Mouse (Mus musculus): ENCODE results near the gene Ism1. TPM values are rescaled to one million over a fixed set of nuclear protein-coding genes. Genes with fewer than 3 reads are reported as not detected.
A peak's percentile ranks its signal among the peaks of the same experiment; 100 is the strongest.

The Ism1 gene
- total and polyA plus RNA-seq, 3 experiments = not detected

DNA sequence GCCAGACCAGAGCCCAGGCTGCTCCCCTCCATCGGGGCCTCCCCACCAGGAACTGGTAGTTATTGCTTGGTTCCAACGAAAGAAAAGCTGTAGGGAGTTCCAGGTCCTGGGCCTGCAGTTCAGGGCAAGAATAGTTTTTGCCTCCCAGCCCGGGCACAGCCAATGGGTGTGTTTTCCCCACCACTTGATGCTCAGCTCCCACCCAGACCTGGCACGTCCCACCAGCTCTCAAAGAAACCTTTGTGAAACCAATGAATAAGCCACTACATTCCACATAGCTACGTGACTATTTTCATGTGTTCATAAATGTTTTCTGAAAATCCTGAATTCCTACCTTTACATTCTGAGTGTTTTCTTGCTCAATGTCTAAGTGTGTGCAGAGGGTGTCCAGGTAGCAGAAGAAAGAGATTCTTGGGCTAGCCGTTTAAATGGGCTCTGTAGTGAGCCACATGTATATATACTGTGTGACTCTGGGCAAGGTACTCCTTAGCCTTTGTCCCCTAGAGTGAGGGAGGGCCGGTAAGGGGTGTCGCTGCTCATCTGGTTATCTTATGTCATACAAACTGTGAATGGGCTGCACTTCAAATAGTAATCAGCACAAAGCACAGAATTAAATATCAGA, 97.1 kb downstream of the Ism1 start:
- no peak for DNase-seq (ENCODE audit: extremely low read depth)
- dilution Hi-C loops (cut with MboI; ENCODE audit: extremely low pct_ligation_motif_present, extremely low pct_unique_long_range_greater_than_20kb, low sequenced_read_pairs) (no loop called here), in situ Hi-C loops (cut with MboI; ENCODE audit: low pct_ligation_motif_present, low pct_unique_long_range_greater_than_20kb, low sequenced_read_pairs) (no loop called here)
- Histone ChIP-seq H3K9me3 (replicated peaks; ENCODE audit: low read length) (no peaks in the 10 kb centered on the region), H3K4me1 (ENCODE audit: control insufficient read depth in 1 of 2, insufficient read depth in 2 of 2) (peaks cover 0 to 6% of the 10 kb centered on the region in 2 experiments; a peak in 2 of 4 replicates), H3K27me3 (replicated peaks) (no peaks in the 10 kb centered on the region), H3K79me2 (replicated peaks; ENCODE audit: control insufficient read depth, extremely low read depth, insufficient read depth, poor library complexity, severe bottlenecking) (no peaks in the 10 kb centered on the region), H3K9ac (ENCODE audit: insufficient read depth, low read depth) (no peak overlapping the region), H3K27ac (ENCODE audit: insufficient read depth, low read depth) (no peak overlapping the region), H3K4me2 (ENCODE audit: insufficient read depth, low read depth, poor library complexity, severe bottlenecking) (no peak overlapping the region), H3K36me3 (replicated peaks in 1 of 2; ENCODE audit: control insufficient read depth in 1 of 2, insufficient read depth in 1 of 2, low read length in 1 of 2) (no peaks in the 10 kb centered on the region), H3K4me3 (replicated peaks in 1 of 3; ENCODE audit: low read depth in 2 of 3, low read length in 2 of 3, poor library complexity in 1 of 3) (no peak overlapping the region)
- TF ChIP-seq CHD1 (IDR thresholded peaks at IDR 0.05; ENCODE audit: low read depth, low read length) (no peak), NELFE (IDR thresholded peaks at IDR 0.05; ENCODE audit: low read depth, low read length) (no peak)

DNA sequence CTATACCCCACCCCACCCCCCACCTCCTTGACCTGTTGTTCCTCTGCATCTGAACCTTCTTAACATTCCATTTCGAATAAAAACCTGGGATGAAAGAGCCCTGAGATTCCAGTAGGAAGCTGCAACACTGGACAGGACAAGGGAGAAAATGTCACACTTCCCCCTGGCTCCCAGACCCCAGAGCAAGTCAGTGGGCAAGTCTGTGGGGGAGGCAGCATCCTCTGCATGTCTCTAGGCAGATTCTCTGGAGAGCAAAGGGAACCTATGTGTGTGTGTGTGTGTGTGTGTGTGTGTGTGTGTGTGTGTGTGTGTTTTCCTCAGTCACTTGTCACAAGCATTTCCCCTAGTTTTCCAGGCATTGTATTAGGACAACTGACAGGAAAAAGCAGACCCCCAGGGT, 98.7 kb downstream of the Ism1 start:
- in situ Hi-C loops (cut with MboI; ENCODE audit: low pct_ligation_motif_present, low pct_unique_long_range_greater_than_20kb, low sequenced_read_pairs) = no loop called here
- Histone ChIP-seq H3K36me3 (replicated peaks in 1 of 2; ENCODE audit: control insufficient read depth in 1 of 2, insufficient read depth in 1 of 2, low read length in 1 of 2) (no peaks in the 10 kb centered on the region), H3K27me3 (replicated peaks) (no peaks in the 10 kb centered on the region), H3K4me1 (ENCODE audit: control insufficient read depth in 1 of 2, insufficient read depth in 2 of 2) (peaks cover 0 to 6% of the 10 kb centered on the region in 2 experiments; a peak in 2 of 4 replicates), H3K9ac (ENCODE audit: insufficient read depth, low read depth) (no peak overlapping the region), H3K4me3 (replicated peaks in 1 of 3; ENCODE audit: low read depth in 2 of 3, low read length in 2 of 3, poor library complexity in 1 of 3) (no peak overlapping the region), H3K79me2 (replicated peaks; ENCODE audit: control insufficient read depth, extremely low read depth, insufficient read depth, poor library complexity, severe bottlenecking) (no peaks in the 10 kb centered on the region), H3K9me3 (replicated peaks; ENCODE audit: low read length) (no peaks in the 10 kb centered on the region), H3K4me2 (ENCODE audit: insufficient read depth, low read depth, poor library complexity, severe bottlenecking) (no peak overlapping the region), H3K27ac (ENCODE audit: insufficient read depth, low read depth) (no peak overlapping the region)
- dilution Hi-C loops (cut with MboI; ENCODE audit: extremely low pct_ligation_motif_present, extremely low pct_unique_long_range_greater_than_20kb, low sequenced_read_pairs) = no loop called here
- no peak for DNase-seq (ENCODE audit: extremely low read depth)
- TF ChIP-seq MAZ (IDR thresholded peaks at IDR 0.05; ENCODE audit: low read depth, low read length) (no peak), ZC3H11A (IDR thresholded peaks at IDR 0.05; ENCODE audit: low read depth, low read length) (no peak), MAFK (IDR thresholded peaks at IDR 0.05; ENCODE audit: insufficient replicate concordance, low read length) (no peak), NELFE (IDR thresholded peaks at IDR 0.05; ENCODE audit: low read depth, low read length) (no peak), GABPA (IDR thresholded peaks at IDR 0.05; ENCODE audit: insufficient replicate concordance, low read depth, low read length) (no peak), USF1 (IDR thresholded peaks at IDR 0.05; ENCODE audit: low read depth, low read length) (no peak), ELF1 (IDR thresholded peaks at IDR 0.05; ENCODE audit: low read depth, low read length) (no peak), MXI1 (IDR thresholded peaks at IDR 0.05; ENCODE audit: low read depth, low read length) (no peak), E2F4 (IDR thresholded peaks at IDR 0.05; ENCODE audit: insufficient replicate concordance, low read depth, low read length) (no peak), TCF12 (IDR thresholded peaks at IDR 0.05; ENCODE audit: low read depth, low read length) (no peak), KAT2A (IDR thresholded peaks at IDR 0.05; ENCODE audit: insufficient replicate concordance, low read length) (no peak)

DNA sequence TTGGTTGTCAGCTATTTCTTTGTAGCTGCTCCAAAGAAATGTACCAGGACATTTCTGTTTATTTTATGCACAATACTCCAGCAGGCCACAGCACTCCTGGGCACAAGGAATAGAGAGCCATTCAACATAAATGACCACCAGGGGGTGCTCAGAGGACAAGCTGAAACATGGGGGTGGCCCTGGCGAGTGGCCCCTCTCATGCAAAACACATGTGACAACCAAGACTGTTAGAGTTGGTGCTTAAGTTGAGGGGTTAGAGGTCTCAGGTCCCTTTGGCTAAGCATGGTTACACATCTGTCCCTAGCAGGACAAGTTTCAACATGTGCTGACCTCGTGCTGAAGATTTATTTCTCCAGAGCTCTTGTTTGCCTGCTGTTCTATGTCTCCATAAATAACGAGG, 100.3 kb downstream of the Ism1 start:
- TF ChIP-seq RAD21 (IDR thresholded peaks at IDR 0.05; ENCODE audit: low read depth, low read length) = peak; percentile 79
- no peak for TF ChIP-seq UBTF (IDR thresholded peaks at IDR 0.05; ENCODE audit: low read depth, low read length)
- peak; percentile 48; the same call in 1 of the 2 replicates for TF ChIP-seq BHLHE40 (IDR thresholded peaks at IDR 0.05; ENCODE audit: low read depth, low read length)
- TF ChIP-seq ZC3H11A (IDR thresholded peaks at IDR 0.05; ENCODE audit: low read depth, low read length) = peak; percentile 49
- peak; percentile 16 to 81; a peak in 3 of 4 replicates for TF ChIP-seq CTCF (conservative IDR thresholded peaks at IDR 0.05 in 1 of 2, IDR thresholded peaks at IDR 0.05 in 1 of 2; ENCODE audit: low read depth in 2 of 2, low read length in 2 of 2)
- no peak for TF ChIP-seq ELF1 (IDR thresholded peaks at IDR 0.05; ENCODE audit: low read depth, low read length)
- TF ChIP-seq MYC (IDR thresholded peaks at IDR 0.05; ENCODE audit: low read depth, low read length) = peak; percentile 83
- peak; percentile 88 for TF ChIP-seq SMC3 (IDR thresholded peaks at IDR 0.05; ENCODE audit: low read depth, low read length)
- TF ChIP-seq TCF12 (IDR thresholded peaks at IDR 0.05; ENCODE audit: low read depth, low read length) = no peak
- peak; percentile 79; the same call in 1 of the 2 replicates for TF ChIP-seq MAX (IDR thresholded peaks at IDR 0.05; ENCODE audit: low read length)
- Histone ChIP-seq H3K4me3 (replicated peaks in 1 of 3; ENCODE audit: low read depth in 2 of 3, low read length in 2 of 3, poor library complexity in 1 of 3) (no peak overlapping the region), H3K36me3 (replicated peaks in 1 of 2; ENCODE audit: control insufficient read depth in 1 of 2, insufficient read depth in 1 of 2, low read length in 1 of 2) (no peaks in the 10 kb centered on the region), H3K9me3 (replicated peaks; ENCODE audit: low read length) (no peaks in the 10 kb centered on the region), H3K9ac (ENCODE audit: insufficient read depth, low read depth) (no peak overlapping the region), H3K27ac (ENCODE audit: insufficient read depth, low read depth) (no peak overlapping the region), H3K4me2 (ENCODE audit: insufficient read depth, low read depth, poor library complexity, severe bottlenecking) (no peak overlapping the region), H3K4me1 (ENCODE audit: control insufficient read depth in 1 of 2, insufficient read depth in 2 of 2) (peaks cover 0 to 6% of the 10 kb centered on the region in 2 experiments; a peak in 2 of 4 replicates), H3K27me3 (replicated peaks) (no peaks in the 10 kb centered on the region), H3K79me2 (replicated peaks; ENCODE audit: control insufficient read depth, extremely low read depth, insufficient read depth, poor library complexity, severe bottlenecking) (no peaks in the 10 kb centered on the region)
- dilution Hi-C loops (cut with MboI; ENCODE audit: extremely low pct_ligation_motif_present, extremely low pct_unique_long_range_greater_than_20kb, low sequenced_read_pairs) (no loop called here), in situ Hi-C loops (cut with MboI; ENCODE audit: low pct_ligation_motif_present, low pct_unique_long_range_greater_than_20kb, low sequenced_read_pairs) (no loop called here)
- DNase-seq (ENCODE audit: extremely low read depth) = peak; percentile 55

All from CH12.LX (cell line).